Mouse (Mus musculus): ENCODE data around the gene Zfp451. TPM values are rescaled to one million over a fixed set of nuclear protein-coding genes. Genes with fewer than 3 reads are reported as not detected.

Gene Zfp451
- total RNA-seq, 2 experiments from 2014 or later: 10.9 to 12.1 TPM

DNA sequence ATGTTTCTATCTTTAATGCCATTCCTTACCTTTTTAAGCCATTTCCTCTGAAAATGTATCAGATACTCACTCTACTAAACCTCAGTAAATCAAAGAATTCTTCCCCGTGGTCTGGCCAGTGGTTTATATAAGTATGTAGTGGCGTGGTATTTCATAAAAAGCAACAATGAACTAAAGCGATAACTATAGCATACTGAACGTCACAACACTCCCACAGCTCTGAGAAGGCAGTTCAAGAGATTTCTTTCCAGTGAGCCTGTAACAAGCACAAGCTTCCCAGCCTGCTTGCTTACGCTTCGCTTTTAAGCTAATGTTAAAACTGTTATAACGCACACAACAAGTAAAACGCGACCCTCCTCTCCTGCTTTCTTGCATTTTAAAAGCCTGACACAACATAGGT lies 42.3 kb downstream of the Zfp451 start:
- Histone ChIP-seq H3K4me3 (no peak overlapping the region), H3K27ac (no peak overlapping the region)
- intact Hi-C loops (cut with DNase I): no loop called here
- DNase-seq: no peak
- no peak for TF ChIP-seq CTCF (IDR thresholded peaks at IDR 0.05)

DNA sequence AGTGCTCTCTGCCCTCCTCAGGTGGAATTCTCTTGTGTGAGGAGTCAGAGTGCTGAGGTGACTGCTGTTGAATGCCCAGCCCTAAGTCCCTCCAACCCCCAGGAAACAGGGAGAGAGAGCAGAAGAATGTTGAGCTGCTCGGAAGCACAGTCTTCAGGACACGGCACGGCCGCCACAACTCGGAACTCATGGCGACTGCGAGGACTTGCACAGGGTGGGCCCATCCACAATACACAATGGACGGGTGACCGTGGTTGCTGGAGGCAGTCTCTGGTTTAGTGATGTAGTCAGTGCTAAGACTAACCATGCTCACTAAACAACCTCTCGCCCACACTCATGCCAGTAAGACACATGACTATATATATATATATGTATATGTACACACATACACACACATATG lies 42.8 kb downstream of the Zfp451 start:
- no peak overlapping the region for H3K27ac ChIP-seq
- TF ChIP-seq CTCF (IDR thresholded peaks at IDR 0.05): no peak
- intact Hi-C loops (cut with DNase I): no loop called here
- DNase-seq: no peak
- H3K4me3 ChIP-seq: no peak overlapping the region

DNA sequence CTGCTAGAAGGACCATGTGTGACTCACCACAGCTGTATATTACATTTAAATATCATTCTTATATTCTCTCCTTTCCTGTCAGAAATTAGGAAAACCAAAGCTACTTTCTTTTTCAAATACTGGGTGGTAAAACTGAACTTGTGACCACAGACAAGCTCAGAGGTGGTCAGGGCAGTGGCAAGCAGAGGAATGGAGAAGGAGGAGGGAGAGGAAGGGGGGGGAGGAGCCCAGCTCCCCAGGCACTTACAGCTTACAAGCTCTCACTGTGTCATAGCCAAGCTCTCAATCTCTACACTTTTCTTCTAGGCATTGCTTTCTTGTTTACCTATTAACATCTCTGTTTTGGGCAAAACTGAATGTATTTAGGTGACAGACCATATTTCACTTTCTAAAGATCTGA lies 45.6 kb downstream of the Zfp451 start:
- intact Hi-C loops (cut with DNase I): no loop called here
- Histone ChIP-seq H3K4me3 (no peak overlapping the region), H3K27ac (no peak overlapping the region)
- no peak for DNase-seq
- no peak for TF ChIP-seq CTCF (IDR thresholded peaks at IDR 0.05)

DNA sequence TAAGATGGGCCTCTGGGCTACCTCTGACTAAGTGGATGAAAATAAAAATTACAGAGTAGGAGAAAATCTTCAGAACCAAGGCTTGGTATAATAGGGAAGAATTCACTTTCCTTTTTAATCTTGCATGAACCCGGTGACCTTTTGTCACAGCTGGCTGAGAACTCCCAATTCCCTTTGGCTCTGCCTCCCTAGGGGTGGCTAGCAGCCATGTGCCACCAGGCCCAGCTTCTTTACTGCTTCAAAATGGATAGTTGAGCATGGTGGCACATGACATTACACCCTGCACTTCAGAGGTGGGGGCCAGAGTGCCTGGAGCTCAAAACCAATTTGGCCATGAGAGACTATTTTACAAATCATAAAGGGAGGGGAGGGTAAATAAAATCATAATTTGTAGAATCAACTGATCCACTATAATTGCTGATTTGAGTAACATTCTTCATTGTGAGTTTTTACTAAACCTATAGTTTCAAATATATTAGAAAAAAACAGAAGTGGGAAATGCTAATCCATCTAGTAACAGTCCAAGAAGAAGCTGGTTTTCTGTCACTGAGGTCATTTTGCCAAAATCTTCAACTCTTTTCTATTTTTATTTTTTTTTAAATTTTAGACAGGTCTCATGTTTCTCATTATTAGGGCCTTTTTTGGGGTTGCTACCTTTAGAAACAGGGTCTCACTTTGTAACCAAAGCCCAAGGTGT lies 46.2 kb downstream of the Zfp451 start:
- Histone ChIP-seq H3K4me3 (no peak overlapping the region), H3K27ac (no peak overlapping the region)
- intact Hi-C loops (cut with DNase I): no loop called here
- DNase-seq: no peak
- no peak for TF ChIP-seq CTCF (IDR thresholded peaks at IDR 0.05)

DNA sequence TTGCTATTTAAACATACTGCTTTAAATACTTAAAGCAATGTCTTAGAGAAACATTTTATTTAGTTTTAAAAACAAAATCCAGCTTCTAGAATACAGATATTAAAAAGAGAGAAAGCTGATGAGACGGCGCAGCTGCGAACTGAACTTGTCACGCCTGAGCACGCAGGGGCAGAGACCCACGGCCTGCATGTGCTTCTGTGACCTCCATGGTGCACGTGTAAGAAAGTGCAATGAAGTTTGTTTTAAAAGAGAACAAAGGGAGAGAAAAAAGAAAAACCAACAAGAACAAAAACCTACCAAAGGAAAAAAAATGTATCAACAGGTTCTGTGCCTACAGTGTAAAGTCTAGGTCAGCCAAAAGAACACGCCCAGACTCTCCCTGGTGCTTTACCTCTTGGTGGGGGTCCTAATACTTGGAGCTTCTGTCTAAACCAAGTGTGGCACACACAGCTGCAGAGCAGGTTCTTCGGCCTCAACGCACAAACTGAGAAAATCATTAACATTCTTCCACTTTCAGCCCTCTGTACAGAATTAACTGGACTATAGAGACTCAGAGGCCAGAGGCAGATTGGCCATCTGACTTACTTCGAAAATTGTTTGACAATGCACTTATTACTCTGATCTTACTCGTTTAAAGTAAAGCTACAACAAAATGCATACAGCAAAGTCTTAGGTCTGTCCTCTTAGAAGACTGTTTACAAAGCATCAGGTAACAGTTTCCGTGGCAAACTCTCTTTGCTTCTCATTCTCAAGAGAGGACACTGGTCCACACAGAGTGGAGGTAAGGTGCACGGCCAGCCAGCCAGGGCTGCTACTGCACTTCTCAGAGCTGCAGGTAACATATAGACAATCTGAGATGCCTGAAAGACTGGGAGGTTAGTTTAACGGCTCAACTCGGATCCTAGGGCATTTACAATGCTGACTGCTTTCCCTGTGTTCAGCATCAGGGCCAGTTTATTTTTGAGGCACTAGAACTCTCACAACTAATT lies 47.6 kb downstream of the Zfp451 start:
- no peak for TF ChIP-seq CTCF (IDR thresholded peaks at IDR 0.05)
- no peak overlapping the region for H3K4me3 ChIP-seq
- intact Hi-C loops (cut with DNase I): no loop called here
- no peak overlapping the region for H3K27ac ChIP-seq
- DNase-seq: no peak

DNA sequence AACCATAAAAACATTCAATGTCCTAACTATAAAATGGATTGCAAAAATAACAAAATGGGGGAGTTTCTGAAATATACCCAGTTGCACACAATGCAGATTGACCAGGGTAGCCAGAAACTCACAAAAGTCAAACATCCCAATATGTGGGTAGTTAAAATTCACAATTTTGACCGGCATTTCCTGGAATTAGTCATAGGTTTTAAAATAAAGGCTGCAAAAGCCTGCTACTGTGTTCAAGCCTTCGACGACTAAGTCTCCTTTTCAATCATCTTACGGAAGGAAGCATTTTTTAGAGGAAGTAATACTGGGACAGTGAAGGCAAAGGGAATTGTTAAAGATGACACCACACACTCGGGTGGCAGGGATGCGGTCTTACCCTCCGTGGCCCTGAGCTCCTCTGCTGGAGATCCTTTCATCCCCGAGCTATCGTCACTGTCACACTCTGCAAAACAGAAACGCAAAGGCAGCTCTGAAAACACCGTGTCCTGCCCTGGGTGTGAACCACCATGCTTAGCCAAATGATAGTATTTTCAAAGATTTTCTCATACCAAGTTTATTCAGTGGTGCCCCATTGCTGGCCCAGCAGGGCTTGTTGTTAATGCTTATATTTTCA lies 48.8 kb downstream of the Zfp451 start:
- TF ChIP-seq CTCF (IDR thresholded peaks at IDR 0.05): no peak
- DNase-seq: no peak
- Histone ChIP-seq H3K4me3 (no peak overlapping the region), H3K27ac (no peak overlapping the region)
- intact Hi-C loops (cut with DNase I): no loop called here

DNA sequence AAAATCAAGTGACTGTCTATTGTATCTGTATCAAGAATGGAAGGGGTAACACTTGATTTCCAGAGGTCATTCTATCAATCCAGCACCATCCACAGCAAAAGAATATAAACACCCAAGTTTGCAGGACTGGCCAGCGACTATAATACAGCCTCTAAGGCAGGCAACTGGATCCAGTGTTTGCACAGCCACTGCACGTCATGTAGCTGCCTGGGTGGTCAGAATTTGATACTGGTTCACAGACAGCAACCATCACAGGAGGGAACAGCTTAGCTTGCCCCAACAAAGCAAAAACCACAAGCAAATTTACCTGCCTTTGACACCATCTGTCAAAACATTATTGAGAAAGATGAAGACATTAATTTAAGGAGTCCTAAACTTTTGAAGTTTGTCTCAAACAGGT lies 50.6 kb downstream of the Zfp451 start:
- no peak for DNase-seq
- intact Hi-C loops (cut with DNase I): no loop called here
- Histone ChIP-seq H3K4me3 (no peak overlapping the region), H3K27ac (peak overlapping the region; percentile 57)
- no peak for TF ChIP-seq CTCF (IDR thresholded peaks at IDR 0.05)

DNA sequence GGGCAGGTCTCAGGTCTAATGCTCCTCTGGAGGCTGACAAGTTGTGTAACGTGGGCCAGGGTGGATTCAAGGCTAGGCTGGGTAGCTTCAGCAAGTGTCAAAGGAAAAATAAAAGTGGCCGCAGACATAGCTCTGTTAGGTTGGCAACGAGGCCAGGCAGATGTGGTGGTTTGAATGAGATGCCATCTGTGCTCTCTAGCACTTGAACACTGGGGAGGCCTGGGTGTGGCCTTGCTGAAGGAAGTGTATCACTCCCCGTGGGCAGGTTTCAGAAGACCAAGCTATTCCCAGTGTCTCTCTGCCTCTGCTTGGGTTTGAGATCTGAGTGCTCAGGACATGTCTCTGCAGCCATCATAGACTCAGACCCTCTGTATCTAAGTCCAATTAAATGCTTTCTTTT lies 55.9 kb downstream of the Zfp451 start:
- Histone ChIP-seq H3K4me3 (no peak overlapping the region), H3K27ac (no peak overlapping the region; the same call in 1 of the 2 replicates)
- intact Hi-C loops (cut with DNase I): no loop called here
- no peak for DNase-seq
- no peak for TF ChIP-seq CTCF (IDR thresholded peaks at IDR 0.05)

DNA sequence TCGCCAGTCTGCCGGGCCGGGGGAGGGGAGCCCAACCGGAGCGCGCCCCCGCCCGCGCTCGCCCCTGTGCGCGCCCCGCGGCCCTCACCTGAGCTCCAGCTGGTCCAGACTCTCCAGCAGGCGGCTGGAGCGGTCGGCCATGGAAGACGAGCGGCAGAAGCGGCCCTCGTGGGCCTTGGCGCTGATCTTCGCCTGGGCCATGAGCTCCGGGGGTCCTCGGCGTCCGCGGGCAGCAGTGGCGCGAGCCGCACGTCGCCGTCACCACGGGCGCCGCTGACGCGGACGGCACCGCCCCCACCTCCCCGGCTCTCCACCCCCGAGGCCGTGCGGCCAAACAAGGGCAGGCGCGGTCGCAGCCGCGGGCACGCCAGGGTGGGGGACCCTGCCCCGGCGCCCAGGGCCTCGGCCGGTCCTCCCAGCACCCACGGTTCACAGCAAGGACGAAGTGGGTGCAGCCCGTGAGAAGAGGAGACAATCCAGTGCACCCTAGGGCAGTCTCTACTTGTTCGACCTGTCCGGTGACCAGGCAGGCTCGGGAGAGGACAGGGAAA lies 56.8 kb downstream of the Zfp451 start, which contains the start of gene Bag2:
TSS of gene Bag2 (minus strand) at position 305 of the 551 bp plus-strand sequence.
- TF ChIP-seq CTCF (IDR thresholded peaks at IDR 0.05): peak; percentile 31
- DNase-seq: peak; percentile 84
- H3K4me3 ChIP-seq: peak within 1 kb of the TSS; percentile 98
- peak within 1 kb of the TSS; percentile 95 for H3K27ac ChIP-seq
- intact Hi-C loops (cut with DNase I): no loop called here

DNA sequence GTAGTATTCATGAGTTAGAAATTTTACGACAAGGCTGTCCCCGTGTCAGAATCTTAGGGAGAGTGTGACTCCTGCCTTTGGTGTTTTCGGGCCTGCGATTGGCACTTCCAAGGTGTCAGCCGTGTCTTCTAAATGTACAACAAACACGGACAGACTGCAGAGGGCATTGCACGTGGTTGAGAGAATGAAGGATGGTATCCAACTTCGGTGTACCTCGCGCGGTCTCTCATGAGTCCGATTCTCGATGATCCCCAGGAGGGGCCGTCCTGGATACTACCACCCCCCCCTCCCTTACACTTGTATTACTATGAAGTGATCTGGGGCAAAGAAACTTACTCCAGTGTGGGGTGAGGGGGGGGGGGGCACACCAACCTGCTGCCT lies 57.4 kb downstream of the Zfp451 start:
- peak overlapping the region; percentile 98 for H3K4me3 ChIP-seq
- DNase-seq: no peak
- intact Hi-C loops (cut with DNase I): no loop called here
- H3K27ac ChIP-seq: peak overlapping the region; percentile 95
- TF ChIP-seq CTCF (IDR thresholded peaks at IDR 0.05): no peak

DNA sequence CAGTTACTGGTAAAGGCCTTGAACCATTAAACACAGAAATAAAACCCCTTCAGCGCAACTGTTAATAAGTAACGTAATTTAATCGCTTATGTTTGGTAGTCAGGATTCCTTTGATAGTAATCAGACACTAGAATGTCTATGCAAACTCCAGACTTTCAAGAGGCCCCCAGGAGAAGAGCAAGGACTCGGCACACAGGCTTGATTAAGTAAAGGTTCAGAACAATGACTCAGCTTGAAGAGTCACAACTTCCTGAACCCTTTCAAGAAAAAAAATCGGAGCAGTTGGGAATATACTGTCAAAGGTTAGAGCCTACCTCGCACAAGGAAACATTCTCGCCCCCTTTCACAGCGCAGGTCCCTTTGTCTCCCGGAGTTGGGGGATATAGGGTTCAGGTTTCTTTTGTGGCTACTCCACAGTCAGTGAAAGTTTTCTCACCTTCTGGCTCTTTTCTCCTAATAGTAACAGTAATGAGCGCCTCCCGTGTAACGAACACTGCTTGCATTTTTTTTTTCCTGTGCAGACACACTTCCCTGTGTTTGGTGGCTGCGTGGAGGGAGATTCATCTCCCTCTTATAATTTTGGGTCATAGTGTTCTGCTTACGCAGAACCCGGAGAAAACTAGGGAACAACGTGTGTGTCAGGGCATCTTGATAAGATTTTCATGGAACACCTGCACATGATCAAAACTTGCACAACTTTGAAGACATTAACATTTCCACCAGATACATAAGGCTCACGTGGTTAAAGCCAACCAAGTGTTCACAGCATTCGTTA lies 58.0 kb downstream of the Zfp451 start:
- TF ChIP-seq CTCF (IDR thresholded peaks at IDR 0.05): no peak
- Histone ChIP-seq H3K27ac (peak overlapping the region; percentile 95), H3K4me3 (peak overlapping the region; percentile 98)
- intact Hi-C loops (cut with DNase I): no loop called here
- DNase-seq: no peak

DNA sequence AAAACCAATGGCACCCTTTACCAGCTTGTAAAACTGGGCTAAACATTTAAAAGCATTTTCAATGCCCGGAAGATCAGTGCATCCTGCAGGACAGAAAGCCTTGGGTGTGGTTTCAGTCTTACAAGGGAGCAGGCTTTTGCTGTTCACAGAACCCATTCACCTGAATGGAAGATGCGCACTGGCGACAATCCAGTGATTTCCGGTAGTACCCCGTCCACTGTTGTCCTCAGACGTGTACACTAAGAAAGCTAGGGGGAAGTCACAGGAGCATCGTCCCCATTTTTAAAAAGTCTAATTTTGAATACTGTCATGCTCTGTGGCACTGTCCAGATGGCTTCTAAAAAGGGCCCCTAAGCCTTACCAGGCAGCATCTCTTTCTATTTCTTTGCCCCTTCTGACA lies 58.6 kb downstream of the Zfp451 start:
- Histone ChIP-seq H3K4me3 (no peak overlapping the region), H3K27ac (no peak overlapping the region)
- TF ChIP-seq CTCF (IDR thresholded peaks at IDR 0.05): no peak
- intact Hi-C loops (cut with DNase I): no loop called here
- no peak for DNase-seq

Data from gastrocnemius, adult 2 months (tissue).